Mouse (Mus musculus) ES-E14 (cell line): Measurements from ENCODE around the gene Prpf18.

ENCODE experiments used
- CHD2 ChIP-seq: IDR thresholded peaks from 2 replicates; pipeline ENCODE4 v1.6.1; 2014; ENCODE audit warnings: mild to moderate bottlenecking, low read depth, low read length, inconsistent platforms
- MAFK ChIP-seq: IDR thresholded peaks from 2 replicates; pipeline ENCODE4 v1.6.1; 2014; ENCODE audit warnings: mild to moderate bottlenecking, low read depth, low read length, inconsistent platforms; ENCODE audit not compliant: insufficient read depth
- ZC3H11A ChIP-seq: IDR thresholded peaks from 2 replicates; pipeline ENCODE4 v1.6.1; 2012; ENCODE audit warnings: low read depth, mild to moderate bottlenecking, inconsistent platforms, low read length, borderline replicate concordance
- ZNF384 ChIP-seq: IDR thresholded peaks from 2 replicates; pipeline ENCODE4 v1.6.1; 2012; ENCODE audit warnings: low read depth, low read length, inconsistent platforms

DNA sequence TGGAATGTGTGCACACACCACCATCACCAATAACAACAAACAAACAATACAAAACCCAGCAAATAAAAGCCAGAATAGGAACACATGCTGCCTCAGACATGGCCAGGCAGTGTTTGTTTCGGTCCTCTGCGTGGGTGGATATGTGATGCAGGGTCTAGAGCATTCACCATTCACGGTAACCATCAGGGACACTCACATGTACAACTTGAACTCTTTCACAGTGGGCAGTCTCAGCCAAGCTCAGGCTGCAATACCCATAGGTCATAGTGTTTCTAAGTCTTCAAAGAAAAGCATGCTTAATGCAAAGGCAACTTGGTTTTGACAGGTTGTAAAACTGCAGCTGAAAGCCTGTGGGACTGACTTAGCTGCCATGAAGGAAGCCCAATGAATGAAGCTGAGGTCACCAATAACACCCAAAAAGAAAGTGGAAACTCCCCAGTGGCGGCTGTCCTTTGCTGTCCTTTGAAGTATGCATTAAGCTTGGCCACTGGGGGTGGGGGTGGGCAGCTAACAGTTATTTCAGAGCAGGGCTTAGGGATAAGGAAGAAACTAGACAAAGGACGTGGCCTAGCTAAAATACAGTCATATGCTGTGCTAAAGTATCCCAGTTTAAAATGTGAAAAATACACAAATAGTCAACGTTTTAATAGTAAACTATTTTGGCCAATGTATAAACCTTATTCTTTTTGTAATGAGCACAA is 31.9 kb downstream of the Prpf18 start:
- no peak for TF ChIP-seq CHD2
- TF ChIP-seq ZNF384 = no peak
- TF ChIP-seq MAFK = no peak
- TF ChIP-seq ZC3H11A = no peak
